Mouse (Mus musculus) MEL (cell line): ENCODE results near the gene N4bp2l2. TPM values are rescaled to one million over a fixed set of nuclear protein-coding genes. Genes with fewer than 3 reads are reported as not detected.

Source experiments
- DNase-seq: peaks from one replicate; pipeline ENCODE4 v3.0.0; 2011; ENCODE audit warnings: low read depth, low spot score
- H3K27ac ChIP-seq: 2 replicates; pipeline ENCODE4 v1.5.1; 2012; ENCODE audit warnings: low read depth, mild to moderate bottlenecking, control low read depth, low read length, moderate library complexity; ENCODE audit not compliant: control insufficient read depth
- H3K27me3 ChIP-seq, 2 experiments: fragments of 150-350 bp in 1 of 2; sonication (generic) in 1 of 2; 2 replicates each; pipeline ENCODE4 v1.6.1; 2012; ENCODE audit warnings: low read length in 2 of 2, mild to moderate bottlenecking in 2 of 2, improper control_type of control experiment in 1 of 2, moderate library complexity in 1 of 2; ENCODE audit not compliant: insufficient read depth in 2 of 2, control insufficient read depth in 1 of 2
- H3K36me3 ChIP-seq, 2 experiments: 2 replicates each; pipeline ENCODE4 v1.6.1; 2012 to 2014; ENCODE audit warnings: low read length in 2 of 2, improper control_type of control experiment in 1 of 2, inconsistent platforms in 1 of 2, mild to moderate bottlenecking in 1 of 2; ENCODE audit not compliant: insufficient read depth in 2 of 2, control insufficient read depth in 1 of 2
- H3K4me1 ChIP-seq, 2 experiments: fragments of 150-350 bp in 1 of 2; sonication (generic) in 1 of 2; 2 replicates each; pipeline ENCODE4 v1.6.1; 2012; ENCODE audit warnings: low read length in 2 of 2, improper control_type of control experiment in 1 of 2, mild to moderate bottlenecking in 1 of 2; ENCODE audit not compliant: insufficient read depth in 2 of 2, control insufficient read depth in 1 of 2
- H3K4me3 ChIP-seq, 2 experiments: fragments of 150-350 bp in 1 of 2; sonication (generic) in 1 of 2; 2 replicates each; pipeline ENCODE4 v1.5.1; 2012; ENCODE audit warnings: low read depth in 2 of 2, low read length in 2 of 2, mild to moderate bottlenecking in 2 of 2, moderate library complexity in 2 of 2, control low read depth in 1 of 2, improper control_type of control experiment in 1 of 2; ENCODE audit not compliant: control insufficient read depth in 1 of 2, insufficient read depth in 1 of 2
- H3K79me2 ChIP-seq: 2 replicates; pipeline ENCODE4 v1.6.1; 2012; ENCODE audit warnings: mild to moderate bottlenecking, low read length, moderate library complexity; ENCODE audit not compliant: control insufficient read depth, poor library complexity, insufficient read depth
- H3K9ac ChIP-seq: 2 replicates; pipeline ENCODE4 v1.6.1; 2012; ENCODE audit warnings: low read depth, mild to moderate bottlenecking, control low read depth, low read length, moderate library complexity; ENCODE audit not compliant: control insufficient read depth, poor library complexity, severe bottlenecking
- H3K9me3 ChIP-seq: fragments of 150-350 bp; sonication (generic); replicated peaks from 2 replicates; pipeline ENCODE4 v1.6.1; 2012; ENCODE audit warnings: mild to moderate bottlenecking, low read length, improper control_type of control experiment, moderate library complexity; ENCODE audit not compliant: insufficient read depth
- ELF1 ChIP-seq: IDR thresholded peaks from 2 replicates; pipeline ENCODE4 v1.6.1; 2014; ENCODE audit warnings: low read depth, mild to moderate bottlenecking, inconsistent platforms, low read length, improper control_type of control experiment, moderate library complexity
- EP300 ChIP-seq, 2 experiments: IDR thresholded peaks; 2 replicates each; pipeline ENCODE4 v1.6.1; 2011; ENCODE audit warnings: improper control_type of control experiment in 2 of 2, low read length in 2 of 2, low read depth in 1 of 2, mild to moderate bottlenecking in 1 of 2
- GABPA ChIP-seq: IDR thresholded peaks from 2 replicates; pipeline ENCODE4 v1.6.1; 2012; ENCODE audit warnings: low read depth, mild to moderate bottlenecking, inconsistent platforms, low read length, improper control_type of control experiment, moderate library complexity
- MAFK ChIP-seq: IDR thresholded peaks from 2 replicates; pipeline ENCODE4 v1.6.1; 2011; ENCODE audit warnings: low read depth, mild to moderate bottlenecking, low read length, improper control_type of control experiment, borderline replicate concordance
- MEF2A ChIP-seq: IDR thresholded peaks from 2 replicates; pipeline ENCODE4 v1.6.1; 2014; ENCODE audit warnings: low read depth, mild to moderate bottlenecking, inconsistent platforms, low read length, improper control_type of control experiment; ENCODE audit not compliant: poor library complexity, insufficient replicate concordance, severe bottlenecking; ENCODE audit errors: extremely low read depth
- MXI1 ChIP-seq: IDR thresholded peaks from 2 replicates; pipeline ENCODE4 v1.6.1; 2011; ENCODE audit warnings: mild to moderate bottlenecking, low read depth, low read length, improper control_type of control experiment
- POLR2AphosphoS2 ChIP-seq: IDR thresholded peaks from 2 replicates; pipeline ENCODE4 v1.6.1; 2011; ENCODE audit warnings: low read length, improper control_type of control experiment
- SMC3 ChIP-seq: IDR thresholded peaks from 2 replicates; pipeline ENCODE4 v1.6.1; 2011; ENCODE audit warnings: low read depth, low read length, improper control_type of control experiment
- UBTF ChIP-seq: IDR thresholded peaks from 2 replicates; pipeline ENCODE4 v1.6.1; 2012; ENCODE audit warnings: low read depth, mild to moderate bottlenecking, inconsistent platforms, low read length, improper control_type of control experiment, moderate library complexity, borderline replicate concordance; ENCODE audit not compliant: insufficient read depth
- USF1 ChIP-seq: IDR thresholded peaks from 2 replicates; pipeline ENCODE4 v1.6.1; 2014; ENCODE audit warnings: low read depth, mild to moderate bottlenecking, inconsistent platforms, low read length, improper control_type of control experiment, moderate library complexity
- ZKSCAN1 ChIP-seq: IDR thresholded peaks from 2 replicates; pipeline ENCODE4 v1.6.1; 2012; ENCODE audit warnings: low read depth, mild to moderate bottlenecking, inconsistent platforms, low read length, improper control_type of control experiment, moderate library complexity
- ZNF384 ChIP-seq: IDR thresholded peaks from 2 replicates; pipeline ENCODE4 v1.6.1; 2012; ENCODE audit warnings: low read depth, mild to moderate bottlenecking, inconsistent platforms, low read length, improper control_type of control experiment
- polyA plus RNA-seq, 2 experiments: library from polyadenylated mRNA; stranded (reverse) in 1 of 2; unstranded in 1 of 2; fragments of >175 nt in 1 of 2; fragments of >200 nt in 1 of 2; gene quantifications; 2 replicates each; pipeline versions ENCODE4 v1.2.1 to v1.2.4; 2012; ENCODE audit warnings: low replicate concordance in 2 of 2, low read depth in 1 of 2; ENCODE audit not compliant: insufficient read length in 2 of 2, insufficient read depth in 1 of 2, missing spikeins in 1 of 2
- total RNA-seq: library from RNA; depleted of rRNA; stranded (reverse); fragments of 300-350 nt; gene quantifications from 2 replicates; pipeline ENCODE4 v1.2.3, GENCODE M21; 2012

Gene N4bp2l2
- total and polyA plus RNA-seq, 3 experiments = 67.5 to 74.9 TPM; not detected in 1

DNA sequence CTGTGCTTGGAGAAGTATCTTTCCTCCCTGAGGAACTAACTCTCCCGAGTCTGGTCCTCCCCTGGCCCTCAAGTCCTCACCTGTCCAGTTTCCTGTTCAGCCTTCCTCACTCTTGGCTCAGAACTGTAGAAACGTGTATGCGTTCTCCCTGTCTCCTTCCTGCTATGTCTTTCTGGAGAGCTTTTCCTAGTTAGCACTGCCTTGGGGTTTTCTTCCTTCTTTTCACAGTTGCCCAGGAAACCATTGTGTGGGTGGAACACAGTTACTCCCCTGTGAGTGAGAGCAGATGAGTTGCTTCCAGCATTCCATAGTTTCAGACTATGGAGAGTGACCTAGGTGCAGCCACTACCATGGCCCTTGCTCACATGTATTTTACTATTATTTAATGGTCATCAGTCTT is 99.8 kb downstream of the N4bp2l2 start:
- Histone ChIP-seq H3K27ac (no peak overlapping the region), H3K9me3 (no peaks in the 10 kb centered on the region)
- TF ChIP-seq ZNF384 (no peak), SMC3 (no peak), EP300 (IDR thresholded peaks at IDR 0.05; ENCODE audit: low read depth in 1 of 2, low read length in 2 of 2) (no peak)
- TF ChIP-seq, all 39 proteins: peak for 0
- no peak for DNase-seq
- no peak overlapping the region for H3K4me3 ChIP-seq
- H3K9ac ChIP-seq = no peak overlapping the region
- H3K36me3 ChIP-seq = peaks cover 0 to 7% of the 10 kb centered on the region in 2 experiments; a peak in 2 of 4 replicates
- no peaks in the 10 kb centered on the region for H3K27me3 ChIP-seq
- H3K79me2 ChIP-seq = no peaks in the 10 kb centered on the region
- H3K4me1 ChIP-seq = no peaks in the 10 kb centered on the region

GRCm38 (mm10) chr5:150564426-150564825 is 101.6 kb downstream of the N4bp2l2 start:
- Histone ChIP-seq H3K36me3 (peaks cover 0 to 8% of the 10 kb centered on the region in 2 experiments; a peak in 2 of 4 replicates), H3K4me1 (no peaks in the 10 kb centered on the region), H3K27ac (no peak overlapping the region), H3K9ac (no peak overlapping the region), H3K27me3 (no peaks in the 10 kb centered on the region), H3K9me3 (no peaks in the 10 kb centered on the region), H3K79me2 (no peaks in the 10 kb centered on the region), H3K4me3 (no peak overlapping the region)
- no peak for DNase-seq
- TF ChIP-seq GABPA (no peak), MAFK (no peak), ELF1 (no peak), ZKSCAN1 (no peak), UBTF (no peak)

- H3K4me3 ChIP-seq = no peak overlapping the region
- no peak overlapping the region for H3K9ac ChIP-seq
- no peak for DNase-seq
- H3K9me3 ChIP-seq = no peaks in the 10 kb centered on the region
- no peak overlapping the region for H3K27ac ChIP-seq
- no peaks in the 10 kb centered on the region for H3K79me2 ChIP-seq
- peaks cover 0 to 11% of the 10 kb centered on the region in 2 experiments; a peak in 1 of 4 replicates for H3K36me3 ChIP-seq
- no peaks in the 10 kb centered on the region for H3K4me1 ChIP-seq
- no peak for TF ChIP-seq MXI1
- TF ChIP-seq MEF2A = no peak
- TF ChIP-seq POLR2AphosphoS2 = no peak
- TF ChIP-seq USF1 = no peak
- TF ChIP-seq, all 39 proteins: peak for 0
- H3K27me3 ChIP-seq = no peaks in the 10 kb centered on the region
Measured at GRCm38 (mm10) chr5:150561783-150562182, 104.2 kb downstream of the N4bp2l2 start.
